Mouse (Mus musculus) hindbrain, embryonic 13.5 days (tissue): Measurements from ENCODE around the gene Vmac. TPM values are rescaled to one million over a fixed set of nuclear protein-coding genes. Genes with fewer than 3 reads are reported as not detected.
A peak's percentile ranks its signal among the peaks of the same experiment; 100 is the strongest.

Experiments
- ATAC-seq: fragments of 200-750 bp; cut with Nextera tagmentation; 2 replicates; pipeline ENCODE4 v1.8.0; 2017; ENCODE audit warnings: moderate TSS enrichment; ENCODE audit not compliant: low FRiP score
- H3K27ac ChIP-seq: fragments of 300-500 bp; sonication (generic); 2 replicates; pipeline ENCODE4 v1.5.1; 2015; ENCODE audit warnings: inconsistent platforms, mild to moderate bottlenecking, moderate library complexity
- H3K27me3 ChIP-seq: fragments of 300-500 bp; sonication (generic); 2 replicates; pipeline ENCODE4 v1.6.1; 2015; ENCODE audit warnings: mild to moderate bottlenecking, inconsistent platforms
- H3K36me3 ChIP-seq: fragments of 300-500 bp; sonication (generic); 2 replicates; pipeline ENCODE4 v1.6.1; 2015; ENCODE audit warnings: mild to moderate bottlenecking, inconsistent platforms
- H3K4me1 ChIP-seq: fragments of 300-500 bp; sonication (generic); replicated peaks from 2 replicates; pipeline ENCODE4 v1.6.1; 2015; ENCODE audit warnings: inconsistent platforms
- H3K4me2 ChIP-seq: fragments of 300-500 bp; sonication (generic); 2 replicates; pipeline ENCODE4 v1.6.1; 2015; ENCODE audit warnings: inconsistent platforms, mild to moderate bottlenecking, moderate library complexity
- H3K4me3 ChIP-seq: fragments of 300-500 bp; sonication (generic); 2 replicates; pipeline ENCODE4 v1.5.1; 2015; ENCODE audit warnings: mild to moderate bottlenecking, inconsistent platforms
- H3K9ac ChIP-seq: fragments of 300-500 bp; sonication (generic); 2 replicates; pipeline ENCODE4 v1.6.1; 2015; ENCODE audit warnings: mild to moderate bottlenecking, inconsistent platforms
- H3K9me3 ChIP-seq: fragments of 300-500 bp; sonication (generic); 2 replicates; pipeline ENCODE4 v1.6.1; 2016; ENCODE audit warnings: inconsistent platforms
- WGBS: fragments of 180-500 bp; shearing (Covaris S2); methylation state at CpG from one replicate; pipeline ENCODE4 v1.1.7; 2015; 5-methylcytosine and 5-hydroxymethylcytosine counted together
- polyA plus RNA-seq: library from polyadenylated mRNA; unstranded; fragments of >200 nt; fragmentation: Nextera tagmentation; extraction: Ambion mirVana; gene quantifications from 2 replicates; pipeline ENCODE4 v1.2.1, GENCODE M21; 2015

The Vmac gene
- polyA plus RNA-seq, 1 experiment from 2014 or later: 14.9 TPM

- no peak for ATAC-seq
- no peaks in the 10 kb centered on the region for H3K9me3 ChIP-seq
- WGBS: 2% methylated on average over 29 of the region's 48 CpGs
- no peaks in the 10 kb centered on the region for H3K36me3 ChIP-seq
- peak within 1 kb of the TSS; percentile 66 for H3K9ac ChIP-seq
- peaks cover 30% of the 10 kb centered on the region for H3K4me1 ChIP-seq
- peaks cover 84% of the 10 kb centered on the region for H3K27me3 ChIP-seq
- peak within 1 kb of the TSS; percentile 71 for H3K4me2 ChIP-seq
- H3K27ac ChIP-seq: no peak within 1 kb of the TSS
- H3K4me3 ChIP-seq: peak within 1 kb of the TSS; percentile 42
Measured at GRCm38 (mm10) chr17:56757416-56758123, 39.7 kb upstream of the Vmac start, which contains the start of gene Nrtn. Gene Nrtn (minus strand): TSS chr17:56757530.

GRCm38 (mm10) chr17:56756703-56757399 lies 39.0 kb upstream of the Vmac start:
- no peak for ATAC-seq
- WGBS: 1% methylated on average over 46 of the region's 51 CpGs
- H3K9ac ChIP-seq: peak overlapping the region; percentile 66
- H3K27ac ChIP-seq: no peak overlapping the region
- H3K27me3 ChIP-seq: peaks cover 92% of the 10 kb centered on the region
- H3K4me1 ChIP-seq: peaks cover 26% of the 10 kb centered on the region
- peak overlapping the region; percentile 42 for H3K4me3 ChIP-seq
- H3K4me2 ChIP-seq: peak overlapping the region; percentile 71
- no peaks in the 10 kb centered on the region for H3K36me3 ChIP-seq
- H3K9me3 ChIP-seq: no peaks in the 10 kb centered on the region

DNA sequence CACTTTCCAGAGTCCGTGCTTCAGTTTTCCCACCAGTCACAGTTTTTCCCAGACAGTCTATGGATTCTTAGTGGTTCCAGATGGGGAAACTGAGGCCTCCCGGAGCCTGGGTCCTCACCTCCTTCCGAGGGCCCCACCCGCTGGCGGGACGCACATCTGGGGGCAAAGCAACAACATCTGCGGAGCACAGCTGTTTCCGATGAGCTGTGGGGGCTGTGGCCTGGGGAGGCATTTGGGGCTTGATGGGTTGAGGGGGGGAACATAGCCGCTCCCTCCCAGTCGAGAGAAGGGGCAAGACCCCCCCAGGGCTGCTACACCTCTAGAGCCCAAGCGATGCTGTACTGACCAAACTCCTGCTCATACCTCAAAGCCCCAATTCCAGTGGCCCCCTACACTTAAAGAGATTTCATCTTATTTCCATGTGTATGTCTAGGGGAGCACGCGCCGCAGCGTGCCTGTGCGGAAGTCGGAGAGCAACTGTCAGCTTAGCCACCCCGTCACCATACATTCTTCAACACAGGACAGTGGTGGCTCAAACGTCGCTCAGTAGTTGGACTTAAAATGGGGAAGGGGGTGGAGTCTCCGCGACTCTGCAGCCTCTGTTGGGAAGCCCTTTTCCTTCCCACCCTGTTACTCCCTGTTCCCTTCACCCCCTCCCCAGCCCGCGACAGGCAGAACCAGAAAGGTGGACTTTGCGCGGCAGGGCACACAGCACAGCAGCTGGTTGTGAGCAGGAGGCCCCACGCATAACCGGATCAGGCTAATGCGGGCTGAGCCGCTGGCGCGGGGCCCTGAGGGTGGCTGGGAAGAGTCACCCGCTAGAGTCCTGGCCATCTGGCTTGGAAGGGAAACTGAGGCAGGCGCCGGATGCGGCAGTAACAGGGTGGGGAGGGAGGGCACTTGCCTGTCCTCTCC lies 36.7 kb upstream of the Vmac start:
- WGBS: 17% methylated on average over 36 of the region's 36 CpGs

GRCm38 (mm10) chr17:56753452-56753851 lies 35.6 kb upstream of the Vmac start:
- Histone ChIP-seq H3K27me3 (peaks cover 95% of the 10 kb centered on the region), H3K36me3 (no peaks in the 10 kb centered on the region), H3K4me1 (peaks cover 18% of the 10 kb centered on the region), H3K27ac (no peak overlapping the region), H3K9ac (no peak overlapping the region), H3K9me3 (no peaks in the 10 kb centered on the region), H3K4me3 (no peak overlapping the region), H3K4me2 (no peak overlapping the region)
- ATAC-seq: no peak
- WGBS: 23% methylated on average over 15 of the region's 15 CpGs

More for the DNA sequence above, 36.7 kb upstream of the Vmac start:
- no peak overlapping the region for H3K4me3 ChIP-seq
- H3K27me3 ChIP-seq: peaks cover 99% of the 10 kb centered on the region
- no peaks in the 10 kb centered on the region for H3K36me3 ChIP-seq
- H3K9me3 ChIP-seq: no peaks in the 10 kb centered on the region
- no peak overlapping the region for H3K9ac ChIP-seq
- no peak overlapping the region for H3K27ac ChIP-seq
- peaks cover 22% of the 10 kb centered on the region for H3K4me1 ChIP-seq
- H3K4me2 ChIP-seq: no peak overlapping the region
- no peak for ATAC-seq

DNA sequence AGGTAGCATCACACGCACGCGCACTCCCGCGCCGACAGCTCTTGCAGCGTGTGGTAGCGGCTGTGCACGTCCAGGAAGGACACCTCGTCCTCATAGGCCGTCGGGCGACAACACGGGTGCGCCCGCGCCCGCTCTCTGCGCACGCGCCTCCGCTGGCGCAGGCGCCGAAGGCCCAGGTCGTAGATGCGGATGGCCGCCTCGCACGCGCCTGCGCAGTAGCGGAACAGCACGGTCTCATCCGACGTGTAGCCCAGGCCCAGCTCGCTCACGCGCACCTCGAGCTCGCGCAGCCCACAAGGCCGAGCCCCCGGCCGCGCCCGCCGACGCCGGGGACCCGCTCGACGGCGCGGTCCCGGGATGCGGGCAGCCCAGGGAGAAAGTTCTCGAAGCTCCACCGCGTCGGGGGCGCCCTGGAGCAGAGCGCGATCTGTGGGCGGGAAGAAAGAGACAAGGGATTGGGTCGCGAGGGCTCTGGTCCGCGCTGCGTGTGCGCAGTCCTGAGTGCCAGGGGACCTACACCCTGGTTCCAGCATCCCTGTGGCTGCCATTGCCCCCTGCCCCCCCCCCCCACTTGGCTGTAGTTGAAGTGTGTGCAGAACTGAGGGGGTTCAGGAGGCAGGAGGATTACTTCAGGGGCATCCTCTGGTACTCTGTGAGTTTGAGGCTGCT lies 33.7 kb upstream of the Vmac start:
- Histone ChIP-seq H3K27me3 (peaks cover 84% of the 10 kb centered on the region), H3K27ac (no peak overlapping the region), H3K4me2 (peak overlapping the region; percentile 46), H3K4me3 (peak overlapping the region; percentile 36), H3K9me3 (no peaks in the 10 kb centered on the region), H3K9ac (no peak overlapping the region; the same call in 1 of the 2 replicates), H3K36me3 (no peaks in the 10 kb centered on the region), H3K4me1 (no peaks in the 10 kb centered on the region)
- 25% methylated on average over 70 of the region's 71 CpGs for WGBS
- peak; percentile 82 for ATAC-seq

DNA sequence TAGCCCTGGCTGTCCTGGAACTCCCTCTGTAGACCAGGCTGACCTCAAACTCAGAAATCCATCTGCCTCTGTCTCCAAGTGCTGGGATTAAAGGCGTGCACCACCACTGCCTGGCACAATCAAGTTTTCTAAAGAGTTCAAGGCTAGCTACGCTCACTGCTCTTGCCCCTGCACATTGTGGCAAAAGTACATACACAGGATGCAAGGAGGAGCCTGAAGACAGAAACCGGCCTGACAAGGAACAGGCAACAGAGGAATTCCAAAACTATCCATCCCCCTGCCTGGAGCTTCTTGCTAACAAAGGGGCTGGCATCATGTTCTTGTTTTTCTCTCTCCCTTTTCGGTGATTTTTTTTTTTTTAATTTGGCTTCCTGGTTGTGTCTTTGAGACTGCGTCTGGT lies 26.4 kb upstream of the Vmac start:
- no peaks in the 10 kb centered on the region for H3K36me3 ChIP-seq
- 73% methylated on average over 5 of the region's 5 CpGs for WGBS
- H3K4me3 ChIP-seq: no peak overlapping the region
- H3K27me3 ChIP-seq: peaks cover 15% of the 10 kb centered on the region; the same call in 1 of the 2 replicates
- no peak for ATAC-seq
- no peak overlapping the region for H3K27ac ChIP-seq
- no peak overlapping the region for H3K4me2 ChIP-seq
- H3K9me3 ChIP-seq: no peaks in the 10 kb centered on the region
- no peak overlapping the region for H3K9ac ChIP-seq
- H3K4me1 ChIP-seq: no peaks in the 10 kb centered on the region

GRCm38 (mm10) chr17:56740788-56741160 lies 23.0 kb upstream of the Vmac start:
- Histone ChIP-seq H3K4me1 (no peaks in the 10 kb centered on the region), H3K9ac (no peak overlapping the region), H3K4me3 (no peak overlapping the region), H3K9me3 (no peaks in the 10 kb centered on the region), H3K27me3 (0 out of 2 replicates have a peak, but pooled peaks cover 3% of the 10 kb centered on the region), H3K4me2 (no peak overlapping the region), H3K27ac (no peak overlapping the region), H3K36me3 (no peaks in the 10 kb centered on the region)
- WGBS: 77% methylated on average over 17 of the region's 17 CpGs
- no peak for ATAC-seq

GRCm38 (mm10) chr17:56740118-56740787 lies 22.4 kb upstream of the Vmac start:
- no peak overlapping the region for H3K9ac ChIP-seq
- H3K4me3 ChIP-seq: no peak overlapping the region
- H3K27me3 ChIP-seq: 0 out of 2 replicates have a peak, but pooled peaks cover 3% of the 10 kb centered on the region
- no peak overlapping the region for H3K27ac ChIP-seq
- 84% methylated on average over 17 of the region's 17 CpGs for WGBS
- H3K4me2 ChIP-seq: no peak overlapping the region
- ATAC-seq: no peak
- H3K9me3 ChIP-seq: no peaks in the 10 kb centered on the region
- no peaks in the 10 kb centered on the region for H3K4me1 ChIP-seq
- H3K36me3 ChIP-seq: no peaks in the 10 kb centered on the region

DNA sequence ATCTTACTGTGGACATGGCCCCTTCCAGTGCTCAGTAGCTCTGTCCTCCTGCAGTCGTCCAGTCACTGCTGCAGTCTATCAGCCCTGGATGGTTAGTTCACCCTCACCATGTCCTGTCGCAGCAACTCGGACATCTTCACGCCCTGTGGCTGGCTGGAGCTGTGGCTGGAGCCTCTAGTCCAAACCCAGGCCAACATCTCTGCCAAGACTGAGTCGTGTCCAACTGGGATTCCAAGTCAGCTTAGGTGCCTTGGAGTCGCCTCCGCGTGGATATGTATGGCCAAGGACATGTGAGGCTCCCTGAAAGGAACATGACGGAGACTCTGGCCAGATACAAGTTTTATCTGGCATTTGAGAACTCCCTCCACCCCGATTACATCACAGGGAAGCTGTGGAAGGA lies 20.4 kb upstream of the Vmac start:
- H3K27ac ChIP-seq: no peak overlapping the region
- H3K9me3 ChIP-seq: no peaks in the 10 kb centered on the region
- H3K9ac ChIP-seq: no peak overlapping the region
- no peaks in the 10 kb centered on the region for H3K4me1 ChIP-seq
- H3K27me3 ChIP-seq: 0 out of 2 replicates have a peak, but pooled peaks cover 6% of the 10 kb centered on the region
- no peak for ATAC-seq
- no peak overlapping the region for H3K4me3 ChIP-seq
- no peak overlapping the region for H3K4me2 ChIP-seq
- whole genome bisulfite sequencing: 86% methylated on average over 10 of the region's 10 CpGs
- no peaks in the 10 kb centered on the region for H3K36me3 ChIP-seq

DNA sequence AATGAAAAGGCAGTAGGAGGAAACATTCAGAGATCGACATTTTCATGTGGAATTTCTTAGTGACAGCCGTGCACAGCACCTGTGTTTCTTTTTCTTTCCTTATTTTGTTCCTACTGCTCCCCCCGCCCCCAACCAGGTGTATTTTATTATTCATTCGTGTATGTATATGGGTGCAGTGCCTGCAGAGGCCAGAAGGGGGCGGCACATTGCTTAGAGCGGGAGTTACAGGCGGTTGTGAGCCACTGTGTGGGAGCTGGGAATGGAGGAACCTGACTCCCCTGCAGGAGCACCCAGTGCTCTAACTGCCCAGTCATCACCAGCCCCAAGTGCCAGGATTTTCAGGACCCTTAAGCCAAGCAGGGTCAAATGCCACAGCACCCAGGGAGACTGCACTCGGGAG lies 18.7 kb upstream of the Vmac start:
- 43% methylated on average over 8 of the region's 8 CpGs for WGBS
- Histone ChIP-seq H3K36me3 (no peaks in the 10 kb centered on the region), H3K9ac (no peak overlapping the region), H3K4me3 (no peak overlapping the region), H3K9me3 (no peaks in the 10 kb centered on the region), H3K4me1 (no peaks in the 10 kb centered on the region), H3K4me2 (no peak overlapping the region), H3K27me3 (0 out of 2 replicates have a peak, but pooled peaks cover 4% of the 10 kb centered on the region), H3K27ac (no peak overlapping the region)
- ATAC-seq: no peak

DNA sequence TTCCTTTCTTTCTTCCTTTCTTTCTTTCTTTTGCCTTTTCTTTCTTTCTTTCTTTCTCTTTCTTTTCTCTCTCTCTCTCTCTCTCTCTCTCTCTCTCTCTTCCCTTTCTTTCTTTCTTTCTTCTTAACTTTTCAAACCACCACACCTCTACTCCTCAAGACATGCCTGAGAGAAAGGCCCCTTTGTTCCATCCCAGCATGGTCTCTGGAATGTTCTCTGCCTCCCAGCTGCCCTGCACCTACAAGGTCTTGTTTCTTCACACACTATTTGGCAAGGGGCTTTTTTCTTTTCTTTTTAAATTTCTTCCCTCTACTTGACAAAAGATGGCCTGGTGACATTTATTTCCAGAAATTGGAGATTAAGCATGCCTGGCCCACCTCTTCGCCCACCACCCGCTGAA lies 11.8 kb upstream of the Vmac start:
- H3K27me3 ChIP-seq: 0 out of 2 replicates have a peak, but pooled peaks cover 2% of the 10 kb centered on the region
- no peak for ATAC-seq
- H3K4me2 ChIP-seq: no peak overlapping the region
- no peak overlapping the region for H3K9ac ChIP-seq
- H3K9me3 ChIP-seq: no peaks in the 10 kb centered on the region
- WGBS: 56% methylated on average over 2 of the region's 2 CpGs
- no peak overlapping the region for H3K4me3 ChIP-seq
- peaks cover 18% of the 10 kb centered on the region; the same call in 1 of the 2 replicates for H3K4me1 ChIP-seq
- H3K36me3 ChIP-seq: peaks cover 9% of the 10 kb centered on the region
- no peak overlapping the region for H3K27ac ChIP-seq
